Mouse (Mus musculus): Measurements from ENCODE around the gene Rps27.

DNA sequence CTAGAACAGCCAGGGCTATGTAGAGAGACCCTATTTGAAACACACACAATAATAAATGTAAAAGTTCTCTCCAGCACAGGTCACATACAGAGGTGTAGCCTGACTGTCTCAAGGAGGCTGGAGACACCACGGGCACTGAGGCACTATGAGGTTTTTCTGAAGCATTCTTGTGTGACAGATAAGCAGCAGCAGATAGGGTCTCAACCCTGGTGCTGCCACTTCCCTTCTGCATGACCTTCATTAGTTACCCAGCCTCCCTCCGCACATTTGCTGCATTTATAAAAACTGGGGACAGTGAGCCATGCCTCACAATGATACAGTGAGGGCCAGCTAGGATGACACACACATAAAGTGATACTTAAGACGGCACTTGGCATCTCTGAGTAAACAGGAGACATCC, 9.5 kb upstream of the Rps27 start:
- TF ChIP-seq CTCF (IDR thresholded peaks at IDR 0.05; ENCODE audit: low read depth) (no peak), EP300 (IDR thresholded peaks at IDR 0.05; ENCODE audit: low read depth) (no peak)
